Mouse (Mus musculus): ENCODE measurements around the gene Dock4. TPM values are rescaled to one million over a fixed set of nuclear protein-coding genes. Genes with fewer than 3 reads are reported as not detected.

Gene Dock4
- polyA plus RNA-seq, 1 experiment from 2014 or later, result 7.2 TPM

DNA sequence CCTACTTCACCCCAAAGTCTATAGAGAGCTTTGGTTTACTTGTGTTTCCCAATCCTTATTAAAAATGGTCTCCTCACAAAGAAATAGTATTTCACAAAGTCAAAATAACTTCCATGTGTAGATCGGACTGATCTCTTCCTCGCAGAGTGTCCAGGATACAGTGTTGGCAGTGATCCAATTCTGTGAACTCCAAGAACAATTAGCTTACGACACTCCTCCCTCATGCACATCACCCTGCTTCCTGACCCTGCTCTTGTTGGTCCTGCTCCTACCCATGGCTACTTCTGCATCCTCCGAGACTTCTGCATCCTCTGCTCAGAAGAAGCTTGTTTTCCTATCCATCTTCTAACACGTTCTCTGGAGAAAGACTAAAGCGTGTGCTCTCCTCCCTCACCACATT is 213.9 kb downstream of the Dock4 start:
- no peak overlapping the region for H3K27ac ChIP-seq
- 0 out of 2 replicates have a peak, but pooled peaks have one; percentile 50 for ATAC-seq (replicated peaks; ENCODE audit: insufficient number of reproducible peaks, insufficient read depth, low FRiP score, low read depth)
- WGBS, result 51% methylated on average over 6 of the region's 6 CpGs

DNA sequence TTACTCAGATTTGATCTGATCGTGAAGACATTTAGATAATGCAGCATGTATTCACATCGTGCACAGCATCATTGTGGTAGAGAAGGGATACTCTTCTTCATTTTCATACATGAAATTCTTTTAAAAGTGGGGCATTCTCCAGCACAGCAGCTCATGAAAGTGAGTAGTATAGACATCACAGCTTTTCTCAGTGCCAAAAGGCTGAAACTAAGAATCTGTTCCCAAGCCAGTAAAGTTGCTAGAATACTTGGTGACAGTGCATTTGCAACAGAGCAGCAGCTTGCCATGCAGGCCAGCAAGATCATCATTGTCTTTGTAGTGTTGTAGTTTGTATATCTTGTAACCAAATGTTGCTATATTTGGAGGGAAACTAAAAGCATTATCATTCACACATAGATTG is 223.7 kb downstream of the Dock4 start:
- peaks cover 8% of the 10 kb centered on the region for H3K4me1 ChIP-seq (replicated peaks)
- H3K4me2 ChIP-seq, result no peak overlapping the region
- H3K27me3 ChIP-seq, result no peaks in the 10 kb centered on the region
- no peak overlapping the region for H3K9ac ChIP-seq
- no peak overlapping the region for H3K27ac ChIP-seq
- ATAC-seq (replicated peaks; ENCODE audit: insufficient number of reproducible peaks, insufficient read depth, low FRiP score, low read depth), result no peak
- H3K4me3 ChIP-seq, result no peak overlapping the region
- no peaks in the 10 kb centered on the region for H3K9me3 ChIP-seq (replicated peaks)
- WGBS, result 80% methylated on average over 2 of the region's 2 CpGs
- no peaks in the 10 kb centered on the region for H3K36me3 ChIP-seq

More for the DNA sequence above, 213.9 kb downstream of the Dock4 start:
- no peak overlapping the region for H3K4me2 ChIP-seq
- no peak overlapping the region for H3K4me3 ChIP-seq
- H3K4me1 ChIP-seq (replicated peaks), result peaks cover 7% of the 10 kb centered on the region; the same call in 1 of the 2 replicates
- no peaks in the 10 kb centered on the region for H3K27me3 ChIP-seq
- no peak overlapping the region for H3K9ac ChIP-seq
- H3K36me3 ChIP-seq, result no peaks in the 10 kb centered on the region
- H3K9me3 ChIP-seq (replicated peaks), result no peaks in the 10 kb centered on the region

DNA sequence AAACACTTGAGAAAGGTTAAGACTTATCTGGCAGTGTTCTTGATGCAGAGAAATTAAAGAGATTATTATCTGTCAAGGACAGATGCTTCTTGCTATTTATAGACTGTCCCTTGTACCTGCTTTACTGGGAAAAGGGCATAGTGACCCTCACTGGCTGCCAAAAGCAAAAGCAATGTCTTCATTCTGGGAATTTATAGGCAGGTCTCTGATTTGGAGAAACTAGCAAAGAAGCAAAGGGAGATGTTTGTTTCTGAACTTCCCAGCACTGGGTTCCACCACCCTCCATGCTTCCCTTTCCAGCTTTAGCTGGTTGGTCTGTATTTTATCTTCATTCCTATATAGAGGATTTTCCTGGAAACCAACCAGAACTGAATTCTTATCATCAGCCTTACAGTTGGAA is 225.0 kb downstream of the Dock4 start:
- Histone ChIP-seq H3K27ac (0 out of 2 replicates have a peak overlapping the region, but pooled peaks have one; percentile 6), H3K27me3 (no peaks in the 10 kb centered on the region), H3K4me3 (no peak overlapping the region), H3K36me3 (no peaks in the 10 kb centered on the region), H3K4me2 (no peak overlapping the region), H3K4me1 (replicated peaks) (peaks cover 9% of the 10 kb centered on the region), H3K9ac (no peak overlapping the region), H3K9me3 (replicated peaks) (no peaks in the 10 kb centered on the region)
- no peak for ATAC-seq (replicated peaks; ENCODE audit: insufficient number of reproducible peaks, insufficient read depth, low FRiP score, low read depth)

DNA sequence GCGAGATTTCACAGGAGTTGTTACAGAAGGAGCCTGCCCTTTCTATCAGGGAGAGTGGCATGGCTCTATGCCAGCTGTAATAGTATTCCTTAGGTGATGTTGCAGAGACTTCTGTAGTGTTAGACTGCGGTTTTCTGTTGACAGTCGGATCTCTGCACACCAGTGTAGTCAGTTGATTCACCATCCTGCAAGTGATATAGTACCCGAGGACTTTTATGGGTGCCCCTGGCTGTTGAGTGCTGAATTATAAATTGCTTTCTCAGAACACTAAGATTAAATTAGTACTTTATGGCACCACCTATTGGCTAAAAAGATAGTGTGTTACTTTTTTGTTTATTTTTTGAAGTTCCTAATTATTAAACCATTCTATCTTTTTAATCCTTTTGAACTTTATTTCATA is 234.0 kb downstream of the Dock4 start:
- H3K36me3 ChIP-seq, result no peaks in the 10 kb centered on the region
- 0 out of 2 replicates have a peak, but pooled peaks cover 3% of the 10 kb centered on the region for H3K4me1 ChIP-seq (replicated peaks)
- WGBS, result 54% methylated on average over 4 of the region's 4 CpGs
- H3K9ac ChIP-seq, result no peak overlapping the region
- ATAC-seq (replicated peaks; ENCODE audit: insufficient number of reproducible peaks, insufficient read depth, low FRiP score, low read depth), result no peak
- no peak overlapping the region for H3K4me2 ChIP-seq
- no peaks in the 10 kb centered on the region for H3K9me3 ChIP-seq (replicated peaks)
- H3K27ac ChIP-seq, result no peak overlapping the region
- no peaks in the 10 kb centered on the region for H3K27me3 ChIP-seq
- H3K4me3 ChIP-seq, result no peak overlapping the region

DNA sequence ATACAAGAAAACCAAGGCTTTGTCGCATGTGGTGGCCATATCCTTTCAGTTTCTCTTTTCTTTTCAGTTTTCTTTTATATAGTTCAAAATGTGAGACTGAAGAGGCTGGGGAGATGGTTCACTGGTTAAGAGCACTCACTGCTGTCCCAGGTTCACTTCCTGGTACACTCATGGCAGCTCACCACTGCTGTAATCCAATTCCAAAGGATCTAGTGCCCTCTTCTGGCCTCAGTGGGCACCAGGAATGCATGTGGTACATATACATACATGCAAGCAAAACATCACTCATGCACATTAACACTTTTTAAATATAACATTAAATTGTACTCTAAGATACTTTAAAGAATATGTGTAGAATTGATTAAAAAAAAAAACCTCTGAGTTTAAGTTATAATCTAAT is 234.8 kb downstream of the Dock4 start:
- ATAC-seq (replicated peaks; ENCODE audit: insufficient number of reproducible peaks, insufficient read depth, low FRiP score, low read depth), result no peak
- Histone ChIP-seq H3K9ac (no peak overlapping the region), H3K36me3 (no peaks in the 10 kb centered on the region), H3K27ac (no peak overlapping the region), H3K4me2 (no peak overlapping the region), H3K4me3 (no peak overlapping the region), H3K27me3 (no peaks in the 10 kb centered on the region), H3K4me1 (replicated peaks) (0 out of 2 replicates have a peak, but pooled peaks cover 3% of the 10 kb centered on the region), H3K9me3 (replicated peaks) (no peaks in the 10 kb centered on the region)
- WGBS, result 95% methylated on average over 1 of the region's 1 CpGs

GRCm38 (mm10) chr12:40691444-40691843 is 245.7 kb downstream of the Dock4 start:
- H3K27me3 ChIP-seq, result no peaks in the 10 kb centered on the region
- H3K4me2 ChIP-seq, result no peak overlapping the region

GRCm38 (mm10) chr12:40694082-40694721 is 248.4 kb downstream of the Dock4 start:
- no peak overlapping the region for H3K4me2 ChIP-seq
- H3K4me1 ChIP-seq (replicated peaks), result peaks cover 11% of the 10 kb centered on the region
- WGBS, result 41% methylated on average over 2 of the region's 2 CpGs
- no peaks in the 10 kb centered on the region for H3K27me3 ChIP-seq
- no peaks in the 10 kb centered on the region for H3K9me3 ChIP-seq (replicated peaks)
- no peak overlapping the region for H3K4me3 ChIP-seq
- no peak for ATAC-seq (replicated peaks; ENCODE audit: insufficient number of reproducible peaks, insufficient read depth, low FRiP score, low read depth)
- no peak overlapping the region for H3K9ac ChIP-seq
- H3K27ac ChIP-seq, result no peak overlapping the region
- H3K36me3 ChIP-seq, result no peaks in the 10 kb centered on the region

More at GRCm38 (mm10) chr12:40691444-40691843, 245.7 kb downstream of the Dock4 start:
- no peaks in the 10 kb centered on the region for H3K9me3 ChIP-seq (replicated peaks)
- H3K4me3 ChIP-seq, result no peak overlapping the region
- no peak overlapping the region for H3K27ac ChIP-seq
- WGBS, result 76% methylated on average over 4 of the region's 4 CpGs
- peaks cover 11% of the 10 kb centered on the region for H3K4me1 ChIP-seq (replicated peaks)
- H3K9ac ChIP-seq, result no peak overlapping the region
- no peaks in the 10 kb centered on the region for H3K36me3 ChIP-seq
- ATAC-seq (replicated peaks; ENCODE audit: insufficient number of reproducible peaks, insufficient read depth, low FRiP score, low read depth), result no peak

GRCm38 (mm10) chr12:40698330-40698729 is 252.6 kb downstream of the Dock4 start:
- Histone ChIP-seq H3K36me3 (no peaks in the 10 kb centered on the region), H3K4me2 (no peak overlapping the region), H3K27ac (no peak overlapping the region), H3K9ac (no peak overlapping the region), H3K27me3 (no peaks in the 10 kb centered on the region), H3K9me3 (replicated peaks) (no peaks in the 10 kb centered on the region), H3K4me3 (no peak overlapping the region), H3K4me1 (replicated peaks) (peaks cover 11% of the 10 kb centered on the region)
- WGBS, result 89% methylated on average over 4 of the region's 4 CpGs
- ATAC-seq (replicated peaks; ENCODE audit: insufficient number of reproducible peaks, insufficient read depth, low FRiP score, low read depth), result no peak

DNA sequence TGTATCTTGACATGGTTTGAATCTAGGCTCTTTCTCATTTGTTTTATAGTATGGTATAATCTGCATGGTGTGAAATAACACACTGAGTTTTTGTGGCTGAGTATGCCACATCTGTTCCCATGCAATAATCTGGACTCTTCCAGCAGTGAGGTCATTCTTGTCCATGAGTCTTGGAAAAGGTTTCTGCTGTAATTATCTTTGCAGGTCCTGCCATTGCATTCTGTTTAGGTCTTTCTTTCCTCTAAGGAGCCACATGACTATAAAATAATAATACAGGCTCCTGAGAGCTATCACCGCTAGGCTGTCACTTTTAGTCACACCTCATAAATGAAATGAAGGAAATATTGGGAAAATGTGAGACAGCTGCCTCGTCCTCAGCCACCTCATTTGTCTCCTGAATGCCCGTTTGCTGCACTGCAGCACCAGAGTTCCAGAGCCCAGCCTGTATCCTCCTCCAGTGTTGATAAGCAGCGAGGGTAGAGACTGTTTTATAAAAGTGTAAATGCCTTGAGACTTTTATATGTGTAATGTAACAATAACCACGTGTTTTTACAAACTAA is 256.6 kb downstream of the Dock4 start:
- no peak overlapping the region for H3K4me2 ChIP-seq
- no peak for ATAC-seq (replicated peaks; ENCODE audit: insufficient number of reproducible peaks, insufficient read depth, low FRiP score, low read depth)
- H3K4me1 ChIP-seq (replicated peaks), result no peaks in the 10 kb centered on the region
- WGBS, result 44% methylated on average over 5 of the region's 5 CpGs
- no peaks in the 10 kb centered on the region for H3K9me3 ChIP-seq (replicated peaks)
- no peak overlapping the region for H3K4me3 ChIP-seq
- H3K27ac ChIP-seq, result no peak overlapping the region
- no peak overlapping the region for H3K9ac ChIP-seq
- H3K27me3 ChIP-seq, result no peaks in the 10 kb centered on the region
- no peaks in the 10 kb centered on the region for H3K36me3 ChIP-seq

DNA sequence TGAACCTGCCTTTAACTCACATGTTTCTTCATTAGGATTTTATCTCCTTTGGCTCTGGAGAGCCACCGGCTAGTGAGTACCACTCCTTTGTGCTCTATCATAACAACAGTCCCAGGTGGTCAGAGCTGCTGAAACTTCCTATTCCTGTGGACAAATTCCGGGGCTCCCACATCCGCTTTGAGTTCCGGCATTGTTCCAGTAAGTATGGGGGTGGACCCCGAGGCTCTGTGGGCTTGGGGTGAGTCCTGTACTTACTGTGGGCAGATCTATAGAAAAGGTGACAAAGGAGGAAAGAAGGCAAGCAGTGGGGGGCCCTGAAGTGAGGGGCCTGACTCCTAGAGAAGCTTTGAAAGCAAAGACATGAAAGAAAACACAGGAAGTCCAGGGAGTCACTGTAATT is 258.5 kb downstream of the Dock4 start:
- H3K4me3 ChIP-seq, result no peak overlapping the region
- H3K27me3 ChIP-seq, result no peaks in the 10 kb centered on the region
- H3K9ac ChIP-seq, result no peak overlapping the region
- no peak overlapping the region for H3K27ac ChIP-seq
- H3K4me2 ChIP-seq, result no peak overlapping the region
- no peaks in the 10 kb centered on the region for H3K9me3 ChIP-seq (replicated peaks)
- ATAC-seq (replicated peaks; ENCODE audit: insufficient number of reproducible peaks, insufficient read depth, low FRiP score, low read depth), result no peak
- no peaks in the 10 kb centered on the region for H3K36me3 ChIP-seq
- WGBS, result 57% methylated on average over 5 of the region's 5 CpGs
- no peaks in the 10 kb centered on the region for H3K4me1 ChIP-seq (replicated peaks)

DNA sequence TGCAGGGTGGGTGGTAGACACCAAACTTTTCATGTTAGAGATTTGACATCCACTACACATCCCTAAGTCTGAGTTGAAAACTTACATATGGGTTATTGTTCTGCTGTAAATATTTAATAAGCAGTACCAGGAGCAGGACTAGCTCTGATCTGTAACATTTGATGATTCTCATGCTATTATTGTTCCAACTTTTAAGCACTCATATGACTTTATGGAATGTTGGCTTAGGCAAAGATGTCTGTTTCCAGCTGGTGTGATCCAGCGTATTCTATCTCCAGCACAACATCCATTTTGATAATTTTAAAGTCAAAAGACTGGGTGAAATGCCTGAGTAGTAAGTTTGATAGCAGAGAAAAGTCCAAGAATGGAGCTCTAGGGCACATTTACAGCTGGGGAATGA is 261.4 kb downstream of the Dock4 start:
- 67% methylated on average over 1 of the region's 1 CpGs for WGBS
- H3K27me3 ChIP-seq, result no peaks in the 10 kb centered on the region
- no peak overlapping the region for H3K9ac ChIP-seq
- H3K4me2 ChIP-seq, result no peak overlapping the region
- H3K4me1 ChIP-seq (replicated peaks), result no peaks in the 10 kb centered on the region
- H3K4me3 ChIP-seq, result no peak overlapping the region
- H3K27ac ChIP-seq, result no peak overlapping the region
- H3K36me3 ChIP-seq, result no peaks in the 10 kb centered on the region
- H3K9me3 ChIP-seq (replicated peaks), result no peaks in the 10 kb centered on the region
- no peak for ATAC-seq (replicated peaks; ENCODE audit: insufficient number of reproducible peaks, insufficient read depth, low FRiP score, low read depth)

GRCm38 (mm10) chr12:40709094-40709493 is 263.3 kb downstream of the Dock4 start:
- Histone ChIP-seq H3K27me3 (no peaks in the 10 kb centered on the region), H3K9me3 (replicated peaks) (no peaks in the 10 kb centered on the region), H3K4me3 (no peak overlapping the region), H3K4me2 (no peak overlapping the region), H3K9ac (no peak overlapping the region), H3K4me1 (replicated peaks) (no peaks in the 10 kb centered on the region), H3K36me3 (no peaks in the 10 kb centered on the region), H3K27ac (no peak overlapping the region)
- ATAC-seq (replicated peaks; ENCODE audit: insufficient number of reproducible peaks, insufficient read depth, low FRiP score, low read depth), result no peak
- WGBS, result 45% methylated on average over 2 of the region's 2 CpGs

Data from heart, embryonic 15.5 days (tissue).